Mouse (Mus musculus) kidney, embryonic 14.5 days (tissue): ENCODE results near the gene Lrrc17. TPM values are rescaled to one million over a fixed set of nuclear protein-coding genes. Genes with fewer than 3 reads are reported as not detected.
"Not testable (repeated sequence)": the region's sequence is repeated elsewhere in the genome, so short reads cannot be mapped to it uniquely, and the experiment has no call there.

Source experiments
- ATAC-seq: fragments of 200-750 bp; cut with Nextera tagmentation; 2 replicates; pipeline ENCODE4 v1.8.0; 2017; ENCODE audit warnings: moderate number of reproducible peaks, mild to moderate bottlenecking, moderate TSS enrichment, moderate library complexity; ENCODE audit not compliant: low FRiP score, low TSS enrichment
- H3K27ac ChIP-seq: fragments of 300-500 bp; sonication (generic); 2 replicates; pipeline ENCODE4 v1.5.1; 2014; ENCODE audit warnings: low read depth, mild to moderate bottlenecking, low read length, moderate library complexity, mixed read lengths
- H3K27me3 ChIP-seq: fragments of 300-500 bp; sonication (generic); 2 replicates; pipeline ENCODE4 v1.6.1; 2014; ENCODE audit warnings: mild to moderate bottlenecking, low read length; ENCODE audit not compliant: control insufficient read depth, insufficient read depth
- H3K36me3 ChIP-seq: fragments of 300-500 bp; sonication (generic); 2 replicates; pipeline ENCODE4 v1.6.1; 2014; ENCODE audit warnings: low read length, mixed read lengths; ENCODE audit not compliant: control insufficient read depth, insufficient read depth
- H3K4me1 ChIP-seq: fragments of 300-500 bp; sonication (generic); 2 replicates; pipeline ENCODE4 v1.6.1; 2014; ENCODE audit warnings: low read length, mixed read lengths; ENCODE audit not compliant: control insufficient read depth, insufficient read depth
- H3K4me2 ChIP-seq: fragments of 300-500 bp; sonication (generic); replicated peaks from 2 replicates; pipeline ENCODE4 v1.6.1; 2014; ENCODE audit warnings: low read depth, mild to moderate bottlenecking, low read length
- H3K4me3 ChIP-seq: fragments of 300-500 bp; sonication (generic); 2 replicates; pipeline ENCODE4 v1.5.1; 2014; ENCODE audit warnings: mild to moderate bottlenecking, low read length
- H3K9ac ChIP-seq: fragments of 300-500 bp; sonication (generic); 2 replicates; pipeline ENCODE4 v1.6.1; 2014; ENCODE audit warnings: low read depth, mild to moderate bottlenecking, low read length, moderate library complexity
- H3K9me3 ChIP-seq: fragments of 300-500 bp; sonication (generic); 2 replicates; pipeline ENCODE4 v1.6.1; 2016; ENCODE audit warnings: low read length; ENCODE audit not compliant: control insufficient read depth
- WGBS: fragments of 180-500 bp; shearing (Covaris S2); extraction: QIAGEN DNeasy Blood & Tissue Kit; methylation state at CpG from one replicate; pipeline ENCODE4 v1.1.7; 2014; 5-methylcytosine and 5-hydroxymethylcytosine counted together
- polyA plus RNA-seq: library from polyadenylated mRNA; unstranded; fragments of >200 nt; fragmentation: Nextera tagmentation; extraction: Ambion mirVana; gene quantifications from 2 replicates; pipeline ENCODE4 v1.2.1, GENCODE M21; 2014

Gene Lrrc17
- polyA plus RNA-seq, 1 experiment from 2014 or later = 36.0 TPM

DNA sequence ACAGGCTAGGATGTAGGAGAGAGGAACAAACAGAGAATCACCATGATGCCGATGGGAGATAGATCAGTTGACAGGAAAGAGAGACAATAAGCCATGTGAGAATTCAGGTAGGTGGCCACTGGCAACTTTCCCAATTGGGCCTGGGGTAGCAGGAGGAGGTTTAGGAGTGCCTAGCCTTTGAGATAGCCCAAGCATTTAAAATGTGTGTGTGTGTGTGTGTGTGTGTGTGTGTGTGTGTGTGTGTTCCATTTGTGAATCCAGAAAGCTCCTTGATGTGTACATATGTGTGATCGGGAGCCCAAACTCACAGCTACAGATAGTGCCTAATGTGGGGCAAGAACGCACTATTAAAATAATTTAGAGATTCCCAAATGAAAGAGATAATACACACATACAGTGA, 34.8 kb downstream of the Lrrc17 start:
- no peak overlapping the region for H3K4me2 ChIP-seq
- H3K4me3 ChIP-seq = no peak overlapping the region
- ATAC-seq = no peak
- H3K27ac ChIP-seq = no peak overlapping the region
- H3K4me1 ChIP-seq = no peaks in the 10 kb centered on the region
- whole genome bisulfite sequencing = 94% methylated on average over 3 of the region's 3 CpGs
- no peak overlapping the region for H3K9ac ChIP-seq
- H3K27me3 ChIP-seq = no peaks in the 10 kb centered on the region
- H3K9me3 ChIP-seq = no peaks in the 10 kb centered on the region
- H3K36me3 ChIP-seq = no peaks in the 10 kb centered on the region

DNA sequence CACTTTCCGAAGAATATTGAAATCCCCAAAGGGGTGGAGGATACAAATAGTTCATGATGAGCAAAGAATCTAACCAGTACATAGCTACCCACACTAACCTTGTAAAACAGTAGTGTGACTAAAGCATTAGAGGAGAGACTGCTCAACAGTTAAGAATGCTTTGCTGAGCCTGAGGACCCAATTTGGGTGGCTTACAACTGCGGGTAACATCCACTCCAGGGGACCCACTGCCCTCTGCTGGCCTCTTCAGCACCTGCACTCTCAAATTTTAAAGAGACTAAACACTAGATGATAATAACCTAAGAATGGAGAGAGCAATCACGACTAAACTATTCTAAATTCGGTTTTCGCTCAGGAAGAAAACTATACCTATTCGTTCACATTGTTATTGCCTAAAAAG, 43.4 kb downstream of the Lrrc17 start:
- no peak overlapping the region for H3K27ac ChIP-seq
- no peak overlapping the region for H3K4me2 ChIP-seq
- H3K4me1 ChIP-seq = no peaks in the 10 kb centered on the region
- no peak overlapping the region for H3K4me3 ChIP-seq
- no peaks in the 10 kb centered on the region for H3K36me3 ChIP-seq
- peak; percentile 68; the same call in 1 of the 2 replicates for ATAC-seq
- no peak overlapping the region for H3K9ac ChIP-seq
- 55% methylated on average over 6 of the region's 6 CpGs for WGBS
- no peaks in the 10 kb centered on the region for H3K9me3 ChIP-seq
- H3K27me3 ChIP-seq = no peaks in the 10 kb centered on the region

DNA sequence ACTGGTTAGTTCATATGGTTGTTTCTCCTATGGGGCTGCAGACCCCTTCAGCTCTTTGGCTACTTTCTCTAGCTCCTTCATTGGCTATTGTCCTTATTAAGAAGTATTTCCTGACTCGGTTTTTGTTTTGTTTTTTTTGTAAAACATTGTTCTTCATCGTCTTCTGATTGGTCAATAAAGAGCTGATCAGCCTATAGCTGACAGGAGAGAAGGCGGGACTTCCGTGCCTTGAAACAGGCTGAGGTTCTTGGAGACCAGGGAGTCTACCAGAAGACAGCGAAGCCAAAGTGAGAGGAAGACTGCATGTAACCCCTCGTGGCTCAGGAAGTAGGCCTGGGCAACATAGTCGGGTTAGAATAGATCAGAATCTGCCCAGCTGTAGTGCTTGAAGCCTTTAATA, 44.3 kb downstream of the Lrrc17 start:
- 78% methylated on average over 7 of the region's 7 CpGs for WGBS
- H3K9me3 ChIP-seq = no peaks in the 10 kb centered on the region
- H3K9ac ChIP-seq = no peak overlapping the region
- no peaks in the 10 kb centered on the region for H3K4me1 ChIP-seq
- no peak overlapping the region for H3K4me3 ChIP-seq
- no peaks in the 10 kb centered on the region for H3K27me3 ChIP-seq
- no peak for ATAC-seq
- H3K4me2 ChIP-seq = no peak overlapping the region
- H3K36me3 ChIP-seq = no peaks in the 10 kb centered on the region
- no peak overlapping the region for H3K27ac ChIP-seq

DNA sequence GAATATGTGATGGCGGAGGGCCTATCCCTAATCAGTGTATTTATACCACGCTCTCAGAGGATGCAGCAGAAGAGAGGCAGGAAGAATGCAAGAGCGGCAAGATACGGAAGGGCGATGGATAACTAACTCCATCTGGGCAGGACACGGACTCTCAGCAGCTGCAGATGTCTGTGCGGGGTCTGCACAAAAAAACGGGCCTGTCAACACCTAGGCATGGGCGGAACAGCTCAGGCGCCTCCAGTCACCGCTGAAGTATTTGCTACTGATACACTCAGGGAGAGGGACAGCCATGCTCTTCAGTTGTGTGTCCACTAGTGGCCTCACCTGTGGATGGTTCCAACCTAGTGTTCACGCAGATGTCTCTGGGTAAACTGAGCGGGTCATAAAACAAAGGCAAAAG, 44.9 kb downstream of the Lrrc17 start:
- H3K9me3 ChIP-seq = no peaks in the 10 kb centered on the region
- no peak overlapping the region for H3K4me3 ChIP-seq
- no peaks in the 10 kb centered on the region for H3K4me1 ChIP-seq
- ATAC-seq = no peak
- 85% methylated on average over 13 of the region's 13 CpGs for WGBS
- H3K4me2 ChIP-seq = no peak overlapping the region
- no peak overlapping the region for H3K9ac ChIP-seq
- H3K27me3 ChIP-seq = no peaks in the 10 kb centered on the region
- no peak overlapping the region for H3K27ac ChIP-seq
- no peaks in the 10 kb centered on the region for H3K36me3 ChIP-seq

DNA sequence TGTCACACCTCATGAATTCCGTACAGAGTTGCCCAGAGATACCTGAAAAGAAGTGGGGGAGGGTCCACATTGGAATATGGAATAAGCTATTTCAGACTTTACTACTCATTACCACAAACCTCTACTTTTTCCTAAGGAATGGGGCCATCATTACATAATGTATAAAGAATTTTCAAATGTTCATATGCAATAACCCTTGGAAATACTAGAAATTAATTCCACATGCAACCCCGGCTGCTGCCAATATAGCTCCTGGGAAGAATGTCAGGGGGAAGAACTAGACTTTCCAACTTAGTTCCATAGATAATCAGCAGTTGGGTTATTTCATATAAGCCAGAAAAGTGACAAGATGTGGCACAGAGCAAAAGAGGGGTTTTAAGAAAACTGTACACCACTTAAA, 48.7 kb downstream of the Lrrc17 start:
- no peaks in the 10 kb centered on the region for H3K27me3 ChIP-seq
- no peaks in the 10 kb centered on the region for H3K36me3 ChIP-seq
- ATAC-seq = no peak
- 64% methylated on average over 2 of the region's 2 CpGs for WGBS
- no peak overlapping the region for H3K27ac ChIP-seq
- H3K4me2 ChIP-seq = no peak overlapping the region
- no peaks in the 10 kb centered on the region for H3K9me3 ChIP-seq
- no peak overlapping the region for H3K9ac ChIP-seq
- no peaks in the 10 kb centered on the region for H3K4me1 ChIP-seq
- H3K4me3 ChIP-seq = no peak overlapping the region

DNA sequence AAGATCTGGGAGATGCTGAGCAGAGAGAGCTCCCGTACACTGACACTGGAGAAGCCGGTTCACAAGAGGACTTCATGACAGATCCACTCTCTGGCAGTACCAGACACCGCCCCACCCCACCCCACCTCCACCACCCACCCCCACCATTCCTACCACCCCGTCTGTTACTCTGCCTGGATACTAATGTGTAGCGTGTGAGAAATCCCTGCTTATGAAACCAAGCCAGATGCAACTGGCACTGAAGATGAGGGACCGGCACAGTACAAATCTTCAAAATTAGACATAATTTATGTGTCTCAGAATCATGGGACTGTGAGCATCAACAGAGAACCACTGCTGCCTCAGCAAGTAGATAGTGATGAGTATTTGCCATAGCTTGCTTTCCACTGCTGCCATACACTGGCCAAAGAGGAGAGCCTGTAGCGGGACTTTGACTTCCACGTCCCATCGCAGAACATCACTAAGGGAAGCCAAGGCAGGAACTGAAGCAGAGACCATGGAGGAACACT, 49.9 kb downstream of the Lrrc17 start:
- WGBS = 92% methylated on average over 9 of the region's 9 CpGs
- H3K27me3 ChIP-seq = no peaks in the 10 kb centered on the region
- H3K9me3 ChIP-seq = no peaks in the 10 kb centered on the region
- no peaks in the 10 kb centered on the region for H3K4me1 ChIP-seq
- H3K4me2 ChIP-seq = no peak overlapping the region
- no peak overlapping the region for H3K4me3 ChIP-seq
- H3K9ac ChIP-seq = no peak overlapping the region
- H3K36me3 ChIP-seq = no peaks in the 10 kb centered on the region
- no peak for ATAC-seq
- no peak overlapping the region for H3K27ac ChIP-seq

DNA sequence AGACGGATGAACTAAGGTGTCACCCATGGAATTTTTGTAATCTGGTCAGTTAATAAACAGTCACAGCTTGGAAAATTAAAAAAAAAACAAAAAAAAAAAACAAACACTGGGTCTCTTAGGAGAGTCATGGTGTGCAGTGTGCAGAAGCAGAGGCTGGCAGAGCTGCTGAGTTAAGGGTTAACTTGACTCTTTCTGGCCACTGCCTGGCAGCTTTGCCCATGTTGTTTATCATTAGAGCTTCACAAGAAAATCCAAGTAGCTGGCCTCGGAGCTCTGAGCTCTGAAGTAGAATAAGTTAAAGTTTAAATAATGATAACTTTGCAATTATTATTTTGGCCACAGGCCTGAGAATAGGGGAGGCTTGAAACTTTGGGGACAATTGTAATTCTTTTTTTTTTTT, 56.2 kb downstream of the Lrrc17 start:
- not testable (repeated sequence) for H3K27ac ChIP-seq, H3K9me3 ChIP-seq, H3K9ac ChIP-seq, H3K4me1 ChIP-seq, H3K4me3 ChIP-seq, H3K4me2 ChIP-seq, ATAC-seq, H3K27me3 ChIP-seq, H3K36me3 ChIP-seq
- WGBS = 71% methylated on average over 2 of the region's 2 CpGs

DNA sequence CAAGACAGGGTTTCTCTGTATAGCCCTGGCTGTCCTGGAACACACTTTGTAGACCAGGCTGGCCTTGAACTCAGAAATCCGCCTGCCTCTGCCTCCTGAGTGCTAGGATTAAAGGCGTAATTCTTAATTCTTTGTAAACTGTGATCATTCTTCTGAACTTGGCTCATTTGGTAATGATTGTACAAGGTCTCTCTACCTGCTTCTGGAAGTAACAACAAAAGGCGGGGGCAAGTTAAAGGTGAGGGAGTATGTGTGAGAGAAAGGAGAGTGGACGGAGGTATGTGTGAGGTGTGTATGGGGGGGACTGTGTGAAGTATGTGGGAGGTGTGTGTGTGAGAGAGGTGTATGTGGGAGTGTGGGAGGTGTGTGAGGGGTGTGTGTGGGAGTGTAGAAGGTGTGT, 56.6 kb downstream of the Lrrc17 start:
- no peak overlapping the region for H3K4me3 ChIP-seq
- WGBS = 91% methylated on average over 4 of the region's 4 CpGs
- no peak for ATAC-seq
- H3K4me2 ChIP-seq = no peak overlapping the region
- no peaks in the 10 kb centered on the region for H3K36me3 ChIP-seq
- no peaks in the 10 kb centered on the region for H3K4me1 ChIP-seq
- H3K9ac ChIP-seq = no peak overlapping the region
- no peaks in the 10 kb centered on the region for H3K9me3 ChIP-seq
- H3K27me3 ChIP-seq = no peaks in the 10 kb centered on the region
- H3K27ac ChIP-seq = no peak overlapping the region

DNA sequence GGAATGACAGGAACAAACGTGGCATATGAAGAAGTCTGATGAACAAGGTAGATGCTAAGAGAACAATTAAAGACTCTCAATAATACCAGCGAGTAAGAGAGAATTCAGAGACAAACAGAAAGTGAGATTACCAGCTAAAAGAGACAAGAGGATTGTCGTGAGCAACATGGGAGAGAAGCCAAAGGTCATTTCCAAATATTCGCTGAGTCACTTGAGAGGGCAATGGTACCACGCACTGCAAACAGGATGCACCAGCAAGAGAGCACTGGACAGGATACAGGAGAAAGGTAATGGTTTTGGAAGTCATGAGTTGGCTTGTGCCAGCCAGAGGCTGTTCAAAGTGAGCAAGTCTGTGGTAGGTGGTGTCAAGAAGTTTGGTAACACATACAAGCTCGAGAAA, 62.6 kb downstream of the Lrrc17 start:
- no peaks in the 10 kb centered on the region for H3K27me3 ChIP-seq
- H3K27ac ChIP-seq = no peak overlapping the region
- H3K4me3 ChIP-seq = no peak overlapping the region
- no peaks in the 10 kb centered on the region for H3K36me3 ChIP-seq
- H3K9ac ChIP-seq = no peak overlapping the region
- 66% methylated on average over 6 of the region's 6 CpGs for WGBS
- H3K4me1 ChIP-seq = no peaks in the 10 kb centered on the region
- no peak overlapping the region for H3K4me2 ChIP-seq
- no peak for ATAC-seq
- H3K9me3 ChIP-seq = no peaks in the 10 kb centered on the region
